Mouse (Mus musculus): ENCODE measurements around the gene Gm15293. TPM values are rescaled to one million over a fixed set of nuclear protein-coding genes. Genes with fewer than 3 reads are reported as not detected.

The Gm15293 gene
- not detected for polyA plus RNA-seq (2014; fragmentation: Illumina TruSeq; extraction: RNeasy Lipid Tissue Mini Kit (QIAGEN cat#74804); ENCODE audit: low read depth, low replicate concordance)

GRCm38 (mm10) chr8:21201261-21201660, at the start of gene Gm15293:
Gm15293 (plus strand) TSS chr8:21201561.

GRCm38 (mm10) chr8:21161977-21162376, 39.4 kb upstream of the Gm15293 start, which contains the start of gene Defa22:
Defa22 (plus strand) TSS chr8:21162277.

GRCm38 (mm10) chr8:21191314-21191713, 10.0 kb upstream of the Gm15293 start, which contains the start of gene Defa31:
Defa31 (plus strand) TSS chr8:21191614.

Other genes starting within 250 kb of the Gm15293 start
- not detected for gene Defa21, start 176.0 kb upstream of the Gm15293 start, polyA plus RNA-seq (2014; fragmentation: Illumina TruSeq; extraction: RNeasy Lipid Tissue Mini Kit (QIAGEN cat#74804); ENCODE audit: low read depth, low replicate concordance)
- not detected for gene Defa23, start 146.5 kb upstream of the Gm15293 start, polyA plus RNA-seq (2014; fragmentation: Illumina TruSeq; extraction: RNeasy Lipid Tissue Mini Kit (QIAGEN cat#74804); ENCODE audit: low read depth, low replicate concordance)
- not detected for gene Defa35, start 136.5 kb upstream of the Gm15293 start, polyA plus RNA-seq (2014; fragmentation: Illumina TruSeq; extraction: RNeasy Lipid Tissue Mini Kit (QIAGEN cat#74804); ENCODE audit: low read depth, low replicate concordance)
- not detected for gene Defa25, start 117.1 kb upstream of the Gm15293 start, polyA plus RNA-seq (2014; fragmentation: Illumina TruSeq; extraction: RNeasy Lipid Tissue Mini Kit (QIAGEN cat#74804); ENCODE audit: low read depth, low replicate concordance)
- not detected for gene Gm14851, start 105.5 kb upstream of the Gm15293 start, polyA plus RNA-seq (2014; fragmentation: Illumina TruSeq; extraction: RNeasy Lipid Tissue Mini Kit (QIAGEN cat#74804); ENCODE audit: low read depth, low replicate concordance)
- not detected for gene Defa30, start 66.9 kb upstream of the Gm15293 start, polyA plus RNA-seq (2014; fragmentation: Illumina TruSeq; extraction: RNeasy Lipid Tissue Mini Kit (QIAGEN cat#74804); ENCODE audit: low read depth, low replicate concordance)
- gene Defa22, start 39.3 kb upstream of the Gm15293 start, polyA plus RNA-seq (2014; fragmentation: Illumina TruSeq; extraction: RNeasy Lipid Tissue Mini Kit (QIAGEN cat#74804); ENCODE audit: low read depth, low replicate concordance): not detected
- gene Defa31, start 9.9 kb upstream of the Gm15293 start, polyA plus RNA-seq (2014; fragmentation: Illumina TruSeq; extraction: RNeasy Lipid Tissue Mini Kit (QIAGEN cat#74804); ENCODE audit: low read depth, low replicate concordance): not detected
- not detected for gene Gm15292, start 48.2 kb downstream of the Gm15293 start, polyA plus RNA-seq (2014; fragmentation: Illumina TruSeq; extraction: RNeasy Lipid Tissue Mini Kit (QIAGEN cat#74804); ENCODE audit: low read depth, low replicate concordance)
- not detected for gene Defa27, start 114.0 kb downstream of the Gm15293 start, polyA plus RNA-seq (2014; fragmentation: Illumina TruSeq; extraction: RNeasy Lipid Tissue Mini Kit (QIAGEN cat#74804); ENCODE audit: low read depth, low replicate concordance)
- gene Defa29, start 125.5 kb downstream of the Gm15293 start, polyA plus RNA-seq (2014; fragmentation: Illumina TruSeq; extraction: RNeasy Lipid Tissue Mini Kit (QIAGEN cat#74804); ENCODE audit: low read depth, low replicate concordance): not detected
- not detected for gene Defa2, start 177.0 kb downstream of the Gm15293 start, polyA plus RNA-seq (2014; fragmentation: Illumina TruSeq; extraction: RNeasy Lipid Tissue Mini Kit (QIAGEN cat#74804); ENCODE audit: low read depth, low replicate concordance)
- not detected for gene Defa33, start 190.2 kb downstream of the Gm15293 start, polyA plus RNA-seq (2014; fragmentation: Illumina TruSeq; extraction: RNeasy Lipid Tissue Mini Kit (QIAGEN cat#74804); ENCODE audit: low read depth, low replicate concordance)
- not detected for gene Defa36, start 225.8 kb downstream of the Gm15293 start, polyA plus RNA-seq (2014; fragmentation: Illumina TruSeq; extraction: RNeasy Lipid Tissue Mini Kit (QIAGEN cat#74804); ENCODE audit: low read depth, low replicate concordance)

All from liver, adult 10 weeks (tissue).